Mouse (Mus musculus) T-cell, adult 2 months (primary cell): ENCODE measurements around the gene Sec24c.

ENCODE experiments used
- DNase-seq: peaks from one replicate; pipeline ENCODE4 v3.0.0; 2022; ENCODE audit warnings: low spot score

The Sec24c gene

DNA sequence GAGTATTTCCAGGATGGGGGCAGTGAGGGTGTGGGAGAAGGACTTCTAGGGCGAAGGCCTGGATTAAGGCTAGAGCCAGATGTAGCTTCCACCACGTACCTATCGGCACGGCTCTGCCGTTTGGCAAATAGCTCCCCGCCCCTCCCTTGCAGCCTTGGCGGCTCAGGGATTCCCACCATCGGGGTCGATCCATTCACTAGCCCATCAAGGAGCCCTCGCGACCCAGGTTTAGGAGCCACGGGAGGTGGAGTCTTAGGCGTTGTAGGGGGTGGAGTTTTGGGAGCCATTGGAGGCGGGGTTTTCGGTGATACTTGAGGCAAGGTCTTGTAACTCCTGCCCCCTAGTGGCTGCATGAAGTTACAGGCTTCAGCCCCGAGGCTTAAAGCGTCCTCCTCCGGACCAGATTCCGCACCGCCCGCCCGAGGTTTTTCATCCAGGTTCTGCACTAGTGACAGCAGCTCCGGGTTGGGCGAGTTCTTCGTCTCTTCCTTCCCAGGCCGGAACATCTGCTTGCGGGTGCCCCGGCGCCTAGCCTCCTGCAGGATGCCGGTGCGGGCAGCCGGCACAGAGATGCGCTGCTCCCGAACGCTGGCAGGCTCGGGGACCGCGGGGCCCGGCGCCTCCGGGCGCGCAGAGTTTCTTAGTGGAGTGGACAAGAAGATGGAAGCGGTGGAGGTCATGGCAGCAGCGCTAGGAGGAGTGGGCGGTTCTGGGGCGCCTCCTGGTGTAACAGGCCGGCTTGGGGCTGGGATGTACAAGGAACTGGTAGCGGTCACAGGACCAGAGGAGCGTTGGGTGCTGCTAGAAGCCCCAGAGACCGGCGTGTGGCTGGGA is 13.1 kb upstream of the Sec24c start:
- peak; percentile 88 for DNase-seq

DNA sequence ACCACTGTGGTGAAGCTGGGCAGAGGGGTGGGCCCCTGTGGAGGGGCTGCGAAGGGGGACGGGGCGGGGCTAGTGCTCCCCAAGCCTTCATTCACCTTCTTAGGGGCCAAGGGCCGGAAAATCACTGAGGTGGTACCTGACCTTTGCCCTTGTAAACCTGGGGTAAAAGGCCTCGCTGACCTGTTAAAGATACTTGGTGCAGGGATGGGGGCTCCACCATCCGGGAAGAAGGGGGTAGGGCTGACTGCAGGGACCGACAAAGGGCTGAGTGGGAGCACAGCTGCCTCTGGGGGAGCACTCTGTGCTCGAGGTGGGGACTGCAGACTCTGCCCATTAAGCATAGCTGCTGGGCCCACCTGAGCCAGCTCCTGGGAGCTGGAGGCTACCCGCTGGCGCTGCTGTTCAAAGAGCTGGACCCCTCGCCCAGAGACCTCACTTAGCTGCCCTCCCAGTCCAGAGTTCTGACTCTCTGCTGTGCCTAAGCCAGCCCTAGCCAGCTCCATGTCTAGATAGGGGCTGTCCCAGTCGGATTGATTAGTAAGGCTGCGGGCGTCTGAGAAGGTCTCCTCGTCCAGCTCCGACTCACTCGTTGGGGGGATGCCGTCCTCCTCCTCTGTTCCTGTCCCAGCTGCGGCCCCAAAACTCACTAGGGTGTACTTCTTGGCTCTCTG is 12.3 kb upstream of the Sec24c start:
- no peak for DNase-seq

DNA sequence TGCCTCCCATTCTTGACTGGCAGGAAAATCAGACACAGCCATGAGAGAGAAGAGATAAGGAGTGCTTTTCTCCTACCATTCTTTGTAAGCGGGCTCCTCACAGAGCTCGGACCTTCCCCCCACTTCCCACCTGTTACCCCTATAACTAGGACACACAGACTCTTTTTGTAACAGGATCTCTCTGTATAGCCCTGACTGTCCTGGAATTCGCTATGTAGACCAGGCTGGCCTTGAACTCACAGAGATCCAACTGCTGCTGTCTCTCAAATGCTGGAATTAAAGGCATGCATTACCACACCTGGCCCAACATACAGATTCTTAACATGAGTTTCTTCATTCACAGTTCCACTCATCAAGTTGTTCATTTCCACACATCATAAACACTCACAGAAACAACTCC is 11.4 kb upstream of the Sec24c start:
- DNase-seq = no peak

DNA sequence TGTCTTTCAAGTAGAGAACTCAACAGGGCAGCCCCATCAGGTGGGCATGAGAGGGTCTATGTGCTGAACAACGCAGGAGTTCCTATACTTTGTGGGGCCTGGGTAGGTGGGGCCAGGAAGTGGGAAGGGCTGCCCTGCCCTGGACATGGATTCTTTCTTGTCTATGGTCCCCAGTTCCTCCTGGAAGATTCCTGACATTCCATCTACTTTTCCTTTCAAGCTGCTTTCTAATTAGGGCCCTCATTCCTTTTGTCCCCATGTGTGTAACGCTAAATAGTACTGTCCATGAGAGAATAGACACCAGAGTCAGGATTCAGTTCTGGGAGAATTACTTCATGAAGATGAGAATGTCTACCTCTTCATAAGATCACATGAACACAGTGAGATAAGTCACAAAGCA is 10.5 kb upstream of the Sec24c start:
- no peak for DNase-seq

DNA sequence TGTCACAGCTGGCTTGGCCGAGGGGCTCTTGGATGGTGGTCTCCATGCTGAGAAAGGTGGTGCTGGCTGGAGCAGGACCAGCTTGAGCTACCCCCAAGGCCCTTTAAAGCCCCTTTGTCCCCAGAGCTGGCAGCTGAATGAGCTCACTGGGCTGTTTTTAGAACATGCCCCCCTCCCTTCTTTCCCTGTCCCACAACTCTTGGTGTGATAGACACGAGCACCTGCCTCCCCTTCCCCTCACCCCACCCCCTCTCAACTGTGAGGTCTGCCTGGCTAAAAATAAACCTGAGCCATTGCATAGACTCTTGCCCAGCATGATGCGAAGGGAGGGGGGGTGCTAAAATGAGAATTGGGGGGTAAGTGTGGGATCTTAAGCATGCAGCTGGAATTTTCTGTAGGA is 9.7 kb upstream of the Sec24c start:
- no peak for DNase-seq

DNA sequence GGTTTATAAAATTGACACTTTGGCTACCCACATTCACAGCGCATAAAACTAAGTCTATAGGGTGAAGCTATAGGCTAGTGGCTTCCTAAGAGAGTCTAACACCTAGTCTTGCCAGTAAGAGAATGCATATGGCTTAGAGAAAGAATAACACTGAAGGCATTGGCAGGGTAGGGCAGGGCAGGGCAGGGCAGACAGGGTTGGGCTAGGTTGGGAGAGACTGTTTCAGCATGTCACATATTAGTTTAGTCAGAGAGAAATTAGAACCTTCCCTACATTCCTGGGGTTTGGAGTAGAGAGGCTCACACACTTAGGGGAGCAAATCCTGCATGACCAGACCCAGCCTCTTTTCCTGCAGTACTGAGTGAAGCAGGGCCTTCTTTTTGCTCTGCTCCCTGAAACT is 6.6 kb upstream of the Sec24c start:
- DNase-seq = no peak

DNA sequence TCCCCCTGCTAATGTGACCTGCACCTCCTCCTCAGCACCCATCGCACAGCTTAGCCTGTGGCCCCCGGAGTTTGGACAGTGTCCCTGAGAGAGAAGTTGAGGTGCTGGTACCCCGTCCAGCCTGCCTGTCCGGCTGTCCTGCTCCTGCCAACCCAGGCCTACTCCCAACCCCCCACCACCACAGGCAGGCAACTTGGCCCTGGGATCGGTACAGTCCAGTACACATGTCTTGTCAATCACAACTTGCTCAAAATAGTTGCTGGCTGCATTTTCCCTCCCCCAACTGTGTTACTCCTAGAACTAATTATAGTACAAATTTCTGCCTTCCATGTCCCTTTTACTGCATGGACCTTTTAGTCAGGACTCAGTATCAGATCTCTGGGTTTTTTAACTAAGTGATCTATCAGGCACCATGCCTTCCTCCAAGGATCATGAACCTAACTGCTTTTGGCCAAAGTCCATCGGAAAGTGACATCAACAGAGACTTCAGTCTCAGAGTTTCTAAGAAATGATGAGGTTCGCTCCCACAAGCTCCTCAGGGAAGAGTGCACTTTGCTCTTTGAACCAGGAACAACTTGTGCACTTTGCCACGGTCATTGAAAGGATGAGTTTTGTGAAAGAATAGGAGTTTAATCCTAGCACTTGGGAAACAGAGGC is 5.8 kb upstream of the Sec24c start, which contains the start of gene Synpo2l:
Gene Synpo2l (minus strand): TSS at position 201 of the 657 bp plus-strand sequence.
- no peak for DNase-seq

DNA sequence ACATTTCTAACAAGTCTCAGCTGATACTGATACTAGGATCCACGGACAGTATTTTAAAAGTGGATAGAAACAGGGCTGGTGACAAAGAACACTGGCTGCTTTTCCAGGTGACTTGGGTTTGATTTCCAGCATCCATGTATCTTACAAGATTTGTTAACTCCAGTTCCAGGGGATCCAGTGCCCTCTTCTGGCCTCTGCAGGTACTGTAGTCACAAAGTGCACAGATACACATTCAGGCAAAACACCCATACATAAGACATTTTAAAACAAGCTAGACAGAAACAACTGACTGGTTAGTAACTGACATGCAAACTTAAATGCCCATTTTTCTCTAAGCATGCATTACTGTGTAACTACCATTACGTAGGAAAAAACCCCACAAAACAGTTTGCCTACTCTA is 1.1 kb upstream of the Sec24c start:
- DNase-seq = peak; percentile 53

DNA sequence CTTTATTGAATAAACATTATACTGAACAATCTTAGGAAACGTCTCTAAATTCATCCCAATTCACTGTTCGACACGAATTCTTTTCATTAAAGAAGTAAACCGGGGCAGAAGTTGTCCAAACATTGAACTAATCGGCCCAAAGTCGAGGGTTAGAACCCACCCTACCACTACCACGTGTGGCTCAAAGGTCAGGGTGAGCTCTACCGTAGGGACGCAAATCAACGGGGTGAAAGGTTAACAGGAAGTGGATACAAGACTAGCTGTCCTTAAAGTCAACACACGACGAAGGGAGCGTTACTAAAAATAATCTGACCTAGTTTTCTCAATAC is 409 bp upstream of the Sec24c start:
- no peak for DNase-seq

DNA sequence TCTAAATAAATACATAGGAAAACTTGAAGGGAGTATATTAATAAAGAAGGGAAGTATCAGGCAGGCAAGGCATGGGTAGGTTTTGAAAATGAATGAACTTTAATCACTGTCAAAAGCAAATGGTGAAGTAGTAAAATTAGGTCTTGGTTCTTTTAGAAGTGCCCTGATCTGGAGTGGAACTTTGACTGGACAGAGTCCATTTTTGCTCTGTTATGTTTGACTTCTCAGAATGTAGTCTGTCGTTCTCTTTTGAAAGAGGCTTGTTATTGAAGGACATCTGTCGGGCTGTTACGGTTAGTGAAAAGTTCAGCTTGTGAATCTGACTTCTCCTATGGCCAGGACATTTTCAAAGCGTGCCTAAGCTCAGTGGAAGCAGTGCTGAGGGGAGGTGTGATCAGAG is 3.8 kb downstream of the Sec24c start:
- DNase-seq = no peak

DNA sequence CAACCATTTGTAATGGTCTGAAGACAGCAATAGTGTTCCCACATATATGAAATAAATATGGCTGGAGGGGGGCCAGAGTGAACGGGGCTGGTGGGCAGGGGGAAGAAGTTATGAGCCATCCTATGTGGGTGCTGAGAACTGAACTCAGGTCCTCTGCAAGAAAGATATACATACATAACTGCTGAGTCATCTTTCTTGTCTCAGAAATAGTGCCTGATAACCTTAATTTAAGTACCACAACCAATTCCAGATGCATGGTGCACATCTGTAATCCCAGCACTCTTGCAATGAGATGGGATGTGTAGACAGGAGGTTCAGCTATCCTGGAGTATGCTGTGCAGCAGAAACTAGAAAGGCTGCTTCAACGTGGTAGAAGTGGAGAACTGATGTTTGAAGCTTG is 7.6 kb downstream of the Sec24c start:
- no peak for DNase-seq

DNA sequence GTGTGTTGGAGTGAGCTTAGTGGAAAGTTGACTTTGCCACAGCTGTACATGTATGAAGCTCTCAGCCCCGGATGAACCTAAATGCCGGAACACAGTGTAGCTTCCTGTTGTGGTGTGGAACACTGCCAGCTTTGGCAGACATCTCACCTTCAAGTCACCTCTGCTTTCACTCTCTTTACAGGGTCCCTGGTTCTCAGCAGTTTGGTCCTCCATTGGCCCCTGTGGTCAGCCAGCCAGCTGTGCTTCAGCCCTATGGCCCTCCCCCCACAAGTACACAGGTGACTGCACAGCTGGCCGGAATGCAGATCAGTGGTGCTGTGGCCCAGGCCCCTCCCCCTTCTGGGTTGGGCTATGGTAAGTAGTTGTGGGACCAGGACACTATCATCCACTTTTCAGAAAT is 8.4 kb downstream of the Sec24c start:
- peak; percentile 87 for DNase-seq

DNA sequence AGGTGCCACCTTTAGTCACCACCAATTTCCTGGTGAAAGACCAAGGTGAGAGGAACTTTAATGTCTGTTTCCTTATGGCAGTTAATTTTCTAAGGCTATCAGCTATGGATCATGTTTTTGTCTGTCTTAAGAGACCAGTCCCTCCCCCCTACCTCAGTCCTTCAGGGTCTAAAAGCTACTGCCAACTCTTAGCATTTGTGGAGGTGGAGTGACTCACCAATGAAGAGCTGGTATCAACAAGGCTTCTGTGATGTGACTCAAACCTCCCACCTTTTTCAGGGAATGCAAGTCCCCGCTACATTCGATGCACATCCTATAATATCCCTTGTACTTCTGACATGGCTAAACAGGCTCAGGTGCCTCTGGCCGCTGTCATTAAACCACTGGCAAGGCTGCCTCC is 12.5 kb downstream of the Sec24c start:
- DNase-seq = no peak

DNA sequence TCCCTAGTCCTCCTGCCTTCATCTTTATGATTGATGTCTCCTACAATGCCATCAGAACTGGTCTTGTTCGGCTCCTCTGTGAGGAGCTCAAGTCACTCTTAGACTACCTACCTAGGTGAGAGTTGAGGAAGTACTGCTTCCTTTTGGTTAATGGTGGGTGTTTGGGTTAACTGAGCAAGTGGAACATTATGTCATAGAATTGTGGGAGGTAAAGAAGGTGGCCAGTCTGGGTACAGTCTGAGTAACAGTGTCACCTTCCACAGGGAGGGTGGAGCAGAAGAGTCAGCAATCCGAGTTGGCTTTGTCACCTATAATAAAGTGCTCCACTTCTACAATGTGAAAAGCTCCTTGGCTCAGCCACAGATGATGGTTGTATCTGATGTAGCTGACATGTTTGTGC is 14.9 kb downstream of the Sec24c start:
- DNase-seq = no peak

DNA sequence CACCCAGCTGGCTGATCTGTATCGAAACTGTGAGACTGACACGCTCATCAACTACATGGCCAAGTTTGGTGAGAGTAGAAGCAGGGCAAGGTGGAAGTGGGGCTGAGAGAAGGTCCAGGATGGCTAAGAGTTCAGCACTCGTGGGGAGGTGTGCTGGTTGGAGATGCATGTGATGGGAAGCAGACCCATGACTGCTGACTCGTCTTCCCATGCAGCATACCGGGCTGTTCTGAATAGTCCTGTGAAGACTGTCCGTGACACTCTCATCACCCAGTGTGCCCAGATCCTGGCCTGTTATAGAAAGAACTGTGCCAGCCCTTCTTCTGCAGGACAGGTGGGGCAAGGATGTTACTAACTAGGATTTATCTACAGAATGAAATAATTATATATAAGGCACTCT is 17.7 kb downstream of the Sec24c start:
- DNase-seq = no peak

DNA sequence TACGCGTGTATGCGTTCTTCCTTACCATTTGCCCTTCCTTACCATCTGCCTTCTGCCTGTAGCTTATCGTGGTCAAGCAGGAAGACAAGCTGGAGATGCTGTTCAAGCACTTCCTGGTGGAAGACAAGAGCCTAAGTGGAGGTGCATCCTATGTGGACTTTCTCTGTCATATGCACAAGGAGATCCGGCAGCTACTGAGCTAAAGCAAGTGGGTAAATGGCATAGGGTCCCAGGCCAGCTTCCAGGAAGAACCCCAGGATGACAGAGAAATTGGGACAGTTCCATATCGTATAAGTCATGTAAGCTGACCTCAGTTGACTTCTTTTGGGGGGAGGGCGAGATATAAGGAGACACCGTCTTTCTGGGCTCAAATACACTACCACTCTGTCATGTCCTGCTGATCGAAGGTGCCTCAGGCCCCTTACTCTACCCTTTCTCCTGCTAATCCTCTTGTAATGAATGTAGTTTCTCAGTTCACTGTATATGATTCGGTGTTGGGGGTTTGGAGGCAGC is 19.5 kb downstream of the Sec24c start:
- no peak for DNase-seq

DNA sequence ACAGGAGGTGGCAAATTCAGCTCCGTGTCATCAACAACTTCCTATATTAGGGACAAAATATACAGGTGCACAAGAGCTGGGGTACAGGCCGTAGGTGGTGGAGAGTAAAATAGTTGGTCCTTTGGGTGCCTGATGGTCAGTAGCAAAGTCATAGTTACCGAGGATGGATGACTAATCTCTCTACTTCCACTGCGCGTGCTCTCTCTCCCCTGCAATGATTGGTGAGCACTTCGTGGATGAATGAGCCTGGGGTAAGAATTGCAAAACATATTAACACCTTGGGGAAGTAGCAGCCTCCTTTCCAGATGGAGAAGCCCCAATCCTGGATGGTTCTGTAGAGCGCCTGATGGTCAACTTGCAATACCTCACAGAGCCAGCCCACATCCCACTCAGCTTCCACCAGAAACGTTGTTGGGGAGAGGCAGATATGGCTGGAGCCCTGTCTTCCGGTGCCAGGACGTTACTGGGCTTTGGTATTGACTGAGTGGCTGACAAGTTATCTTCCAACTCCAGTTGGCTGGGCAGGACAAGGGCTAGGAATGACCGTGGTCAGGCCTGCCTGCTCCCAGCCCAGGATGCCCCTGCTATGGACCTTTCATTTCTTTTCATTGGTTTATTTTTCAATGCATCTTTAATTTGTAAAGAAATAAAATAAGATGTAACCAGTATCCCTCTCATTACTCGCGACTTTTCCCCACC is 20.2 kb downstream of the Sec24c start:
- DNase-seq = no peak

DNA sequence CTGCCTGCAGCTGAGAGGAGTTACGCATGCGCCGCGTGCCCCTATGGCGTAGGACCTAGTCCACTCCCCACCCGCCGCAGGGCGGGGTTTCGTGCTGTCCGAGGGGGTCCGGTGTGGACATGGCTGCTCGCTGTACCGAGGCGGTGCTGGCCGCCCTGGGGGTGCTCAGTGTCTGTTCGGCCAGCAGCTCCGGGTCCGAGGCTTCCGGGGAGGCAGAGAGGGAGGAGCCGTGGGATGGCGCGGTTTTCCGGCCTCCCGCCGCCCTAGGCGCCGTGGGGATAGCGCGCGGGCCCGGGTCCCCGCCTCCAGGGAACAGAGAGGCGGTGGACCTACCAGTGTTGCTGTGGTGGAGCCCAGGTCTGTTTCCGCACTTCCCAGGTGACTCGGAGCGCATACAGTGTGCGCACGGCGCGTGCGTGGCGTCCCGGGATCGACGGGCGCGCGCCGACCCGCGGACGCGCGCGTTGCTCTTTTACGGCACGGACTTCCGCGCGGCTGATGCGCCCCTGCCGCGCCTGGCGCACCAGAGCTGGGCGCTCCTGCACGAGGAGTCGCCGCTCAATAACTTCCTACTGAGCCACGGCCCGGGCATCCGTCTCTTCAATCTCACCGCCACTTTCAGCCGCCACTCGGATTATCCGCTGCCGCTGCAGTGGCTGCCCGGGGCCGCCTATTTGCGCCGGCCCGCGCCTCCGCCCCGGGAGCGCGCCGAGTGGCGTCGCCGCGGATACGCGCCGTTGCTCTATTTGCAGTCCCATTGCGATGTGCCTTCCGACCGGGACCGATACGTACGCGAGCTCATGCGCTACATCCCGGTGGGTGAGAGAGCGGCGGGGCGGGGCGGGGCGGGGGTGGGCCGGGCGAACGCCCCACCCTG is 21.0 kb downstream of the Sec24c start, which contains the start of gene Fut11:
Gene Fut11 (plus strand): TSS at position 85 of the 877 bp plus-strand sequence.
- peak; percentile 87 for DNase-seq

DNA sequence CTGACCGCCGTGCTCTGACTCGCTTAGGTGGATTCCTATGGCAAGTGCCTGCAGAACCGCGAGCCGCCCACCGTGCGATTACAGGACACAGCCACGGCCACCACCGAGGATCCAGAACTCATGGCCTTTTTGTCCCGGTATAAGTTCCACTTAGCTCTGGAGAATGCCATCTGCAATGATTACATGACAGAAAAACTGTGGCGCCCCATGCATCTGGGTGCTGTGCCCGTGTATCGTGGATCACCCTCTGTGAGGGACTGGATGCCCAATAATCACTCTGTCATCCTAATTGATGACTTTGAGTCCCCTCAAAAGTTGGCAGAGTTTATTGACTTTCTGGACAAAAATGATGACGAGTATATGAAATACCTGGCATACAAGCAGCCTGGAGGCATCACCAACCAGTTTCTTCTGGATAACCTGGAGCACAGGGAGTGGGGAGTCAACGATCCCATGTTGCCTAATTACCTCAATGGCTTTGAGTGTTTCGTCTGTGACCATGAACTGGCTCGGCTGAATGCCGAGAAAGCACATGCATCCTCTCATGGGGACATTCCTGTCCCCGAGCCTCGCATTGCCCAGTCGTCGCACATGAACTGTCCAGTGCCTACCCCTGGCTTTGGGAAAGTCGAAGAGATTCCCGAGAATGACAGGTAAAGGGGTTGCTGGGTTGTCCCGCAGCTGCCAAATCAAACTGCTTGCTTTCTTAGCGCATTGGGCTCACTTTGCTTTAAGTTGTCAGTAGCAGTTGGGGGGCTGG is 21.8 kb downstream of the Sec24c start:
- no peak for DNase-seq

DNA sequence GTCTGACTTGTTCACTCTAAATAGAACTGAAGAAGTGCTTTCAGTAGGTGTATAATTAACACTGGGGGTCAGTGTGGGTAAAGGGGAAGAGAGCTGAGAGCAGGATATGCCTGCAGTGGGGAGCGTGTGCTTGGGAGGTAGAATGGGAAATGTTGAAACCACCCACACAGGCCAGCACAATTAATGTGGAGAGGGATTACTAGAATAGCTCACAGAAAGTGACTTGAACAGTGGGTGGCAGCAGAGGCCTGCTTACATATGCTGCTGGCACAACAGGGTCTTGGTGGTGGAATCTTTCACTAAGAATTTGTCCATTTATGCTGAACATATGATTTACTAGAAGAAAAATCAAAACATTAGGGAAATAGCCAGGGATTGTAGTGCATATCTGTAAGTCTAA is 22.9 kb downstream of the Sec24c start:
- peak; percentile 46 for DNase-seq

DNA sequence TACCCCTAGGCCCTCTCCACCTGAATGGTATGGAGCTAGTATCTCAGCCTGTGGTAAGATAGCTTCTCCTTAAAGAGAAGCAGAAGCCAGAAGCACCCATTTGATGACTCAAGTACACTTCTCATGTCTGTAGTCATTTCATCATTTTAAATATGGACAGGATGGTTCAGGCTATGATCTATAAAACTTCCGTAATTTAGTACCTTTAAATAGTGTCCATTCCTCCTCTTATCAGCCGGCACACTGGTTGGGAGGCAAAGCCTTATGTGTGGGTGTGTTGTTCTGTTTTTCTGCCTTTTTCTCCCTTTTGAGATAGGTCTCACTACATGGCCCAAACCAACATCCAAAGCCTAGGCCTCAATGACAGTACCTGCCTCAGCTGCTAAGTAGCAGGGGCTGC is 24.4 kb downstream of the Sec24c start:
- no peak for DNase-seq
